In genomic region chr4:154171931-154172604, GRCm38 (mm10) we compare ENCODE assay signal across 10 mouse cellular contexts. TPM values are rescaled to one million over a fixed set of nuclear protein-coding genes. Genes with fewer than 3 reads are reported as not detected.
DNase-seq lines count a peak whose midpoint lies in the region; ATAC-seq lines count a peak whose summit lies in the region.
"Had no signal": no experiment of that assay in that cellular context is flagged by ENCODE, and none has a peak within 500 bp of the region (broad histone marks: within the 10 kb centered on the region; RNA-seq: fewer than 3 reads in every experiment).

No protein-coding gene starts in this region.

- H3K27ac ChIP-seq in heart, embryonic 15.5 days, result no peak overlapping the region
- peak overlapping the region; percentile 68; the same call in 1 of the 2 replicates for H3K27ac ChIP-seq in embryonic facial prominence, embryonic 13.5 days
- no peak overlapping the region for H3K27ac ChIP-seq in hindbrain, embryonic 13.5 days
- no peak overlapping the region for H3K27ac ChIP-seq in midbrain, embryonic 14.5 days (replicated peaks; ENCODE audit: low read depth, low read length)

- no peak for ATAC-seq in heart, embryonic 15.5 days (replicated peaks; ENCODE audit: insufficient number of reproducible peaks, insufficient read depth, low FRiP score, low read depth)
- ATAC-seq in embryonic facial prominence, embryonic 13.5 days (ENCODE audit: insufficient number of reproducible peaks, insufficient read depth, low FRiP score, low TSS enrichment, low read depth), result no peak
- no peak for ATAC-seq in hindbrain, embryonic 13.5 days (ENCODE audit: low FRiP score)
- ATAC-seq in midbrain, embryonic 14.5 days (ENCODE audit: low FRiP score, low TSS enrichment), result no peak
- no peak for ATAC-seq in erythroid progenitor cell, adult 5-6 weeks (replicated peaks; ENCODE audit: low FRiP score, poor library complexity, severe bottlenecking)
- ATAC-seq: inflammation-experienced regulatory T-cells, adult 6 months had no signal

- no peak for DNase-seq in heart, adult 18-20 months
- no peak for DNase-seq in midbrain, embryonic 14.5 days
- no peak for DNase-seq in layer of hippocampus, adult 11-12 months (ENCODE audit: low spot score)
- DNase-seq in right cerebral cortex, postnatal 14 days, result no peak
- DNase-seq: adrenal gland, adult 8-10 months had no signal

- H3K4me3 ChIP-seq in heart, embryonic 15.5 days, result peak overlapping the region; percentile 61
- peak overlapping the region; percentile 71 for H3K4me3 ChIP-seq in embryonic facial prominence, embryonic 13.5 days
- H3K4me3 ChIP-seq in hindbrain, embryonic 13.5 days, result peak overlapping the region; percentile 56
- peak overlapping the region; percentile 49; the same call in 1 of the 2 replicates for H3K4me3 ChIP-seq in midbrain, embryonic 14.5 days (replicated peaks; ENCODE audit: low read depth, low read length)

- H3K9ac ChIP-seq in heart, embryonic 15.5 days, result peak overlapping the region; percentile 23; the same call in 1 of the 2 replicates
- H3K9ac ChIP-seq in embryonic facial prominence, embryonic 13.5 days, result peak overlapping the region; percentile 77
- peak overlapping the region; percentile 72 for H3K9ac ChIP-seq in hindbrain, embryonic 13.5 days
- 0 out of 2 replicates have a peak overlapping the region, but pooled peaks have one; percentile 7 for H3K9ac ChIP-seq in midbrain, embryonic 14.5 days (replicated peaks; ENCODE audit: low read length)

- H3K4me2 ChIP-seq in heart, embryonic 15.5 days, result peak overlapping the region; percentile 93
- H3K4me2 ChIP-seq in embryonic facial prominence, embryonic 13.5 days, result peak overlapping the region; percentile 96
- H3K4me2 ChIP-seq in hindbrain, embryonic 13.5 days, result peak overlapping the region; percentile 97
- H3K4me2 ChIP-seq in midbrain, embryonic 14.5 days (ENCODE audit: low read length), result peak overlapping the region; percentile 93

- H3K9me3 ChIP-seq in heart, embryonic 15.5 days (replicated peaks), result no peaks in the 10 kb centered on the region
- no peaks in the 10 kb centered on the region for H3K9me3 ChIP-seq in embryonic facial prominence, embryonic 13.5 days
- H3K9me3 ChIP-seq in hindbrain, embryonic 13.5 days, result no peaks in the 10 kb centered on the region
- H3K9me3 ChIP-seq in midbrain, embryonic 14.5 days (ENCODE audit: control insufficient read depth, low read length), result no peaks in the 10 kb centered on the region

- peaks cover 34% of the 10 kb centered on the region for H3K4me1 ChIP-seq in heart, embryonic 15.5 days (replicated peaks)
- H3K4me1 ChIP-seq in embryonic facial prominence, embryonic 13.5 days, result peaks cover 48% of the 10 kb centered on the region
- H3K4me1 ChIP-seq in hindbrain, embryonic 13.5 days (replicated peaks), result peaks cover 34% of the 10 kb centered on the region
- peaks cover 13% of the 10 kb centered on the region for H3K4me1 ChIP-seq in midbrain, embryonic 14.5 days (ENCODE audit: control insufficient read depth, insufficient read depth, low read length)

- peaks cover 66% of the 10 kb centered on the region for H3K27me3 ChIP-seq in heart, embryonic 15.5 days
- peaks cover 27% of the 10 kb centered on the region for H3K27me3 ChIP-seq in embryonic facial prominence, embryonic 13.5 days
- H3K27me3 ChIP-seq in hindbrain, embryonic 13.5 days, result peaks cover 54% of the 10 kb centered on the region
- peaks cover 31% of the 10 kb centered on the region for H3K27me3 ChIP-seq in midbrain, embryonic 14.5 days (ENCODE audit: control insufficient read depth, insufficient read depth, low read length)

- WGBS in heart, embryonic 15.5 days, result 36% methylated on average over 13 of the region's 13 CpGs
- 32% methylated on average over 13 of the region's 13 CpGs for WGBS in embryonic facial prominence, embryonic 13.5 days
- 41% methylated on average over 13 of the region's 13 CpGs for WGBS in hindbrain, embryonic 13.5 days
- 39% methylated on average over 13 of the region's 13 CpGs for WGBS in midbrain, embryonic 14.5 days

- no peaks in the 10 kb centered on the region for H3K36me3 ChIP-seq in heart, embryonic 15.5 days
- peaks cover 3% of the 10 kb centered on the region; the same call in 1 of the 2 replicates for H3K36me3 ChIP-seq in embryonic facial prominence, embryonic 13.5 days
- no peaks in the 10 kb centered on the region for H3K36me3 ChIP-seq in hindbrain, embryonic 13.5 days
- no peaks in the 10 kb centered on the region for H3K36me3 ChIP-seq in midbrain, embryonic 14.5 days (ENCODE audit: control insufficient read depth, insufficient read depth, low read length)

RNA-seq across cellular contexts. Expression of gene Megf6, which starts 1.5 kb away (rescaled TPM):
- 31.5 and 47.7 TPM in 2 replicates for polyA plus RNA-seq in heart, embryonic 15.5 days (2015; fragmentation: Nextera tagmentation; extraction: Ambion mirVana)
- 1 to 10 TPM; 3.7 to 4.6 TPM for total RNA-seq in heart, adult 18-20 months (2021)
- polyA plus RNA-seq in embryonic facial prominence, embryonic 13.5 days (2015; fragmentation: Nextera tagmentation; extraction: Ambion mirVana), result 99.7 and 104 TPM in 2 replicates
- 9.6 and 10.2 TPM in 2 replicates for polyA plus RNA-seq in hindbrain, embryonic 13.5 days (2015; fragmentation: Nextera tagmentation; extraction: Ambion mirVana)
- 6.9 and 8.4 TPM in 2 replicates for polyA plus RNA-seq in midbrain, embryonic 14.5 days (2014; fragmentation: Nextera tagmentation; extraction: Ambion mirVana)
- total RNA-seq in erythroid progenitor cell, adult 5-6 weeks (2015; ENCODE audit: low replicate concordance), result not detected in 2 replicates
- not detected in 2 replicates for total RNA-seq in erythroid progenitor cell, adult 5-6 weeks (2017; ENCODE audit: low replicate concordance)
- polyA plus RNA-seq: inflammation-experienced regulatory T-cells, adult 6 months had no signal

RNA-seq across cellular contexts. Expression of gene Tprgl, which starts 11.6 kb away (rescaled TPM):
- polyA plus RNA-seq in heart, embryonic 15.5 days (2015; fragmentation: Nextera tagmentation; extraction: Ambion mirVana), result 116 and 145 TPM in 2 replicates
- 100 to 1,000 TPM; 120 to 127 TPM for total RNA-seq in heart, adult 18-20 months (2021)
- 129 and 140 TPM in 2 replicates for polyA plus RNA-seq in embryonic facial prominence, embryonic 13.5 days (2015; fragmentation: Nextera tagmentation; extraction: Ambion mirVana)
- polyA plus RNA-seq in hindbrain, embryonic 13.5 days (2015; fragmentation: Nextera tagmentation; extraction: Ambion mirVana), result 160 and 169 TPM in 2 replicates
- 203 and 208 TPM in 2 replicates for polyA plus RNA-seq in midbrain, embryonic 14.5 days (2014; fragmentation: Nextera tagmentation; extraction: Ambion mirVana)
- total RNA-seq in erythroid progenitor cell, adult 5-6 weeks (2015; ENCODE audit: low replicate concordance), result 101 and 141 TPM in 2 replicates
- total RNA-seq in erythroid progenitor cell, adult 5-6 weeks (2017; ENCODE audit: low replicate concordance), result 113 and 126 TPM in 2 replicates

RNA-seq across cellular contexts. Expression of gene Wrap73, which starts 29.9 kb away (rescaled TPM):
- 19.5 and 25.7 TPM in 2 replicates for polyA plus RNA-seq in heart, embryonic 15.5 days (2015; fragmentation: Nextera tagmentation; extraction: Ambion mirVana)
- 10 to 100 TPM; 12.3 to 12.8 TPM for total RNA-seq in heart, adult 18-20 months (2021)
- 44.1 and 44.9 TPM in 2 replicates for polyA plus RNA-seq in embryonic facial prominence, embryonic 13.5 days (2015; fragmentation: Nextera tagmentation; extraction: Ambion mirVana)
- polyA plus RNA-seq in hindbrain, embryonic 13.5 days (2015; fragmentation: Nextera tagmentation; extraction: Ambion mirVana), result 46.0 and 47.3 TPM in 2 replicates
- polyA plus RNA-seq in midbrain, embryonic 14.5 days (2014; fragmentation: Nextera tagmentation; extraction: Ambion mirVana), result 43.2 and 45.6 TPM in 2 replicates
- total RNA-seq in erythroid progenitor cell, adult 5-6 weeks (2015; ENCODE audit: low replicate concordance), result 13.0 and 17.7 TPM in 2 replicates
- total RNA-seq in erythroid progenitor cell, adult 5-6 weeks (2017; ENCODE audit: low replicate concordance), result 3.2 and 9.4 TPM in 2 replicates

RNA-seq across cellular contexts. Expression of gene Trp73, which starts 32.1 kb away (rescaled TPM):
- polyA plus RNA-seq in heart, embryonic 15.5 days (2015; fragmentation: Nextera tagmentation; extraction: Ambion mirVana), result 0.26 and 0.36 TPM in 2 replicates
- under 1 TPM in 1 of 2 experiments, not detected in 1; 0.15 TPM for total RNA-seq in heart, adult 18-20 months (2021)
- polyA plus RNA-seq in embryonic facial prominence, embryonic 13.5 days (2015; fragmentation: Nextera tagmentation; extraction: Ambion mirVana), result 4.5 and 5.7 TPM in 2 replicates
- polyA plus RNA-seq in hindbrain, embryonic 13.5 days (2015; fragmentation: Nextera tagmentation; extraction: Ambion mirVana), result 0.36 and 0.97 TPM in 2 replicates
- 0.20 and 0.59 TPM in 2 replicates for polyA plus RNA-seq in midbrain, embryonic 14.5 days (2014; fragmentation: Nextera tagmentation; extraction: Ambion mirVana)
- total RNA-seq in erythroid progenitor cell, adult 5-6 weeks (2015; ENCODE audit: low replicate concordance), result not detected in 2 replicates
- not detected in 2 replicates for total RNA-seq in erythroid progenitor cell, adult 5-6 weeks (2017; ENCODE audit: low replicate concordance)

Comparison
In these comparisons a context has a peak if more than half of its experiments do, and no peak if none do; other contexts are left out.
1. H3K9ac ChIP-seq: peak in every context shown above with its lines; median percentile 77 in embryonic facial prominence, embryonic 13.5 days; 72 in hindbrain, embryonic 13.5 days; 23 in heart, embryonic 15.5 days; 7 in midbrain, embryonic 14.5 days.